Mouse (Mus musculus): ENCODE measurements at regions not wholly inside any gene's neighbourhood (a gene's known extent, or its start where the extent isn't known, plus 50 kb on each side); places are given as distances from the start of the nearest gene placed in this dataset.

GRCm38 (mm10) chr8:87305001-87305400 is 167.4 kb downstream of the Cbln1 start:
- TF ChIP-seq CTCF (conservative IDR thresholded peaks at IDR 0.05; ENCODE audit: insufficient read depth, insufficient read length, low read depth, low read length) (no peak), POLR2A (IDR thresholded peaks at IDR 0.05; ENCODE audit: low read depth, low read length) (no peak)
